Mouse (Mus musculus): ENCODE measurements around the gene Dnmt3b.
"Not testable (repeated sequence)": the region's sequence is repeated elsewhere in the genome, so short reads cannot be mapped to it uniquely, and the experiment has no call there.

- not testable (repeated sequence) for TF ChIP-seq CTCF, POLR2A (IDR thresholded peaks at IDR 0.05; ENCODE audit: extremely low read depth, insufficient read depth, low read length)
Observed at GRCm38 (mm10) chr2:153675364-153675763, 26.1 kb downstream of the Dnmt3b start.
